Mouse (Mus musculus): ENCODE data around the gene Slc29a1. TPM values are rescaled to one million over a fixed set of nuclear protein-coding genes. Genes with fewer than 3 reads are reported as not detected.

Slc29a1 gene
- total RNA-seq, 1 experiment from 2014 or later = 70.6 TPM

- peak; percentile 41 to 42; a peak in 3 of 4 replicates for ATAC-seq (replicated peaks in 1 of 2; ENCODE audit: insufficient read depth in 1 of 2, low FRiP score in 2 of 2, low TSS enrichment in 1 of 2, low read depth in 1 of 2, poor library complexity in 2 of 2, severe bottlenecking in 2 of 2)
These were observed 4.3 kb downstream of the Slc29a1 start for GRCm38 (mm10) chr17:45594881-45595735.

DNA sequence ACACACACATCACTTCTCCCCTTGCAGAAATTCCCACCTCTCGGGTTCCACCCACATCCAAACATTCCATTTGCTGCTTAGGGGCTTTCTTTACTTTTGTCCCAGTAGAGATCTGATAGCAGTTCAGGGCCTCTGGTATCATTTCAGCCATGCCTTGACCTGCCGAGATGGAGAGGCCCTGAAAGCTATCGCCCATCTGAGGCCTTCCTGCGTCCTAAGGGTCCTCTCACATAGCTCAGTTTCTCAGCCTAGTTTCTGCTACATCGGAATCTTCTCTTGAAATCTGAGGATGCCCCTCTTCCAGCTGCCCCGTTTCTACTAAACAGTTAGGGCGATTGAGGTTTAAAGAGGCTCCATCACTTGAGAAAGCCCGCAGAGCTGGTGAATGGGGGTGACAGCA lies 5.2 kb downstream of the Slc29a1 start:
- no peak for ATAC-seq (replicated peaks in 1 of 2; ENCODE audit: insufficient read depth in 1 of 2, low FRiP score in 2 of 2, low TSS enrichment in 1 of 2, low read depth in 1 of 2, poor library complexity in 2 of 2, severe bottlenecking in 2 of 2)

- ATAC-seq (replicated peaks in 1 of 2; ENCODE audit: insufficient read depth in 1 of 2, low FRiP score in 2 of 2, low TSS enrichment in 1 of 2, low read depth in 1 of 2, poor library complexity in 2 of 2, severe bottlenecking in 2 of 2) = no peak
These were observed 5.9 kb downstream of the Slc29a1 start for GRCm38 (mm10) chr17:45593479-45593878.

DNA sequence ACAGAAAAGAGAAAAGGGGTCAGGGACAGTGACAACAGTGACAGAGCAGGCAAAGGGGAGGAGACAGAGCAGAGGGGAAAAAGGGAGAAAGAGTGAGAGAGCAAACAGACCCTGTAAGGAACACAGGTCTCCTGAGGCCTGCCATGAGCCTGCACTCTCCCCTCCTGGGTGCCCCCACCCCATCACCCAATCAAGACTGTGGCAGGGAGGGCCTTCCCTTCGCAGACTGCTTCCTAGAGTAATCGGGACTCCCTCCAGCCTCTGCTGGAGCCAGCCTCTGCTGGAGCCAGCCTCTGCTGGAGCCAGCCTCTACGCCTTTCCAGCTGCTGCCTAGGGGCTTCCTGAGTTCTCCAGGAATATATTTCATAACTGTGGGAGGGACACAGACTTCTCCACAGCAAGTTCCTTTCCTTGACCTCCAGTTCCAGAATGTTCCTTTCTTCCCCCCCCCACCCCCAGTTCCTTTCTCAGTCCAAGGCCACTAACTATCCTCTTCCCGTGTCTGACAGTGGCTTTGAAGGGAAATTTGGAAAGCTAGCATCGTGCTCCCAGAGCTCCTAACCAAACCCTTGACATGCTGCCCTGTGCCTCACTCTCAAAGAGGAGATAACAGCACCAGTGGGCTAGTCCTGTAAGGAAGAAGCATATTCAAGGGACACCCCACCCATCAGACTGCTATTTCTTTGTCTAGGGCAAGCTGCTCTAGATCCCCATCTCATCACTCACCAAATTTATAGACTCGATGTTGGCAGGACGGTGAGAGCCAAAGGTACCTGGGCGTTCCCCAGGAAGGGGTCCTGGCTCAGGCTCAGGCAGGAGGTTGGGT lies 6.6 kb downstream of the Slc29a1 start:
- no peak for ATAC-seq (replicated peaks in 1 of 2; ENCODE audit: insufficient read depth in 1 of 2, low FRiP score in 2 of 2, low TSS enrichment in 1 of 2, low read depth in 1 of 2, poor library complexity in 2 of 2, severe bottlenecking in 2 of 2)

DNA sequence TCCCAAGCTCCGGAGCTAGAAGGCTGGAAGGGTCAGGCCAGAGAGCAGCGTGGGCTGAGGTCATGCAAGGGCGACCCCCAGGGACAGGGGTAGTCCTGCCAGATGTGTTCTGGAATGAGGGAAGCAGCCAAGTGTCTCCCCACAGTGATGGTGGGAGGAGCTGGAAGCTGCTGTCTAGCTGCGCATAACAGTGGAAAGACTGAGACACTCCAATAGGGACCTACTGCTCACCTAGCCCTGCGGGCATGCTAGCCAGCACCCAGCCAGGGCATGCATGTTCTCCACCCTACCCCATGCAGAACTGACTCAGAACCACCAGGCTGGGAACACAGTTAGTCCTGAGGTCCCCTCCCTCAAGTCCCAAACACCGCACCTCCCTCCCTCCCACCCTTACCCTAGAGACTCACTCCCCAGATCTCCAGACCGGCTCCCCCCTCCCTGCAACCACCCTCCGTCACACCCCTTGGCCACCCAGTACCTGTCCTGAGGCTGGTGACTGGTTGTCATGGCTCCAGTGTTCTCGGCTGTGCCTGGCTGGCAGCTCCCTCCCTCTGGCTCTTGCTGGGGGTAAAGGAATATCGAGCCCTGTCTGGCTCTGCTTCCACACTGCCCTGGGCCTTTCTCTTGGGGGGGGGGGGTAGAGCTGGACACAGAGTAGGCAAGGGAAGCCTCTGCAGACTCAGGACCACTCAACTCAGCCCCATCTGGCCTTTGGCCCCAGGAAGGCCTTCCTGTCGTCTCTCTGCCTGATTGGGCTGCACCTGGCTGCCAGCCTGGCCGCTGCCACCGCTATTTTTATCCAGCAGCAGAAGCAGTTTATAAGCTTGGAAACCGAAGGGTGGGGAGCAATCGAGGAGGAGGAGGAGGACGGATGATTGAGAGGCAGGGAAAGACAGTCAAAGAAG lies 7.5 kb downstream of the Slc29a1 start:
- ATAC-seq (replicated peaks in 1 of 2; ENCODE audit: insufficient read depth in 1 of 2, low FRiP score in 2 of 2, low TSS enrichment in 1 of 2, low read depth in 1 of 2, poor library complexity in 2 of 2, severe bottlenecking in 2 of 2) = no peak

DNA sequence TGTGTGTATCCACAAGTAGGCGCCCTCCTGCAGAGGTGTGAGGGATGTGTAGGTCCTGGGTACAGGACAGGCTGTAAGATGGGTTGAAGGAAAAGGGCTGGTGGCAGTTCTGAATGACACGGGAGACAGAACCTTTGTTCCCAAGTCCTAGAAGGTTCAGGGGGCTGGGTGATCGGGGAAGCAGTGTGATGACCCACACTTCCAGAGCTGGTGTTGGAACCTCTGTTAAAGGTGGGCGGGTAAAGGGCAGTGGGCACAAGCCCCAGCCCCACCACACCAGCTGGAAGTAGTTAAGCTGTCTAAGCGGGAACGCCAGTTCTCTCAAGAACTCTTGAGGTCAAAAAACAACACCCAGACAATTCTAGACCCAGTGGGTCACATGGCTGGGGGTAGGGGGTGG lies 9.0 kb downstream of the Slc29a1 start:
- no peak for ATAC-seq (replicated peaks in 1 of 2; ENCODE audit: insufficient read depth in 1 of 2, low FRiP score in 2 of 2, low TSS enrichment in 1 of 2, low read depth in 1 of 2, poor library complexity in 2 of 2, severe bottlenecking in 2 of 2)

DNA sequence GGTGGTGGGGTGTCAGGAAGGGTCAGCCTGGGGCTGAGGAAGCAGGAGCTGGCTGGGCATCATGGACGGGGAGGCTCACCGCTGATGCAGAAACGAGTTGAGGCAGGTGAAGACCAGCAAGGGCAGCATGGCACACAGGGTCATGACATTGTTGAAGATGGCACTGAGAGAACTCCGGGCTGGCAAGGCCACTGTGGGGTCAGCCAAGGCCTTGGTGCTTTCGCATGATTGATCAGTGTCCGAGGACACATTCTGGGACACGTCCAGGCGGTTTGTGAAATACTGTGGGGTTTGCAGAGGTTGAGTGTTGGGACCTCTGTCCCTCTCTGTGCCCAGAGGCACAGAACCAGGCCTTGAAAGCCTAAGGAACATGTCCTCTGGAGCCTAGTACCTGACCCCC lies 9.6 kb downstream of the Slc29a1 start:
- ATAC-seq (replicated peaks in 1 of 2; ENCODE audit: insufficient read depth in 1 of 2, low FRiP score in 2 of 2, low TSS enrichment in 1 of 2, low read depth in 1 of 2, poor library complexity in 2 of 2, severe bottlenecking in 2 of 2) = no peak

DNA sequence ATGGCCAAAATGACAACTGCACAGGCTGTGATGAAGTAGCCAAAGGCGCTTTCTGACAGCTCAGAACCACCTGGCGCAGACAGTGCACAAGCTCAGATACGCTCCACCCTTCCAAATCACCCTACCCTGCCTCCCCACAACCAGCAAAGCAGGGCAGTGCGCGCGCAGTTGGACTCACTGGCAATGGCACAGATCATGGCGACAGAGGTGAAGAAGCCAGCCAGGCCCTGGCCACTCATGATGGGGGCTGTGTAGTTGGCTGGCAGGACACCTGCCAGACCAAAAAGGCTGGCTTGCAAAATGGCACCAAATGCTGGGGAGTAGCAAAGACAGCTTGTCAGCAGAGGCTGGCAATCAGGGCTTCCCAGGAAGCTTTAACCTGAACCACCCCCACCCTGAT lies 10.2 kb downstream of the Slc29a1 start:
- ATAC-seq (replicated peaks in 1 of 2; ENCODE audit: insufficient read depth in 1 of 2, low FRiP score in 2 of 2, low TSS enrichment in 1 of 2, low read depth in 1 of 2, poor library complexity in 2 of 2, severe bottlenecking in 2 of 2) = no peak

DNA sequence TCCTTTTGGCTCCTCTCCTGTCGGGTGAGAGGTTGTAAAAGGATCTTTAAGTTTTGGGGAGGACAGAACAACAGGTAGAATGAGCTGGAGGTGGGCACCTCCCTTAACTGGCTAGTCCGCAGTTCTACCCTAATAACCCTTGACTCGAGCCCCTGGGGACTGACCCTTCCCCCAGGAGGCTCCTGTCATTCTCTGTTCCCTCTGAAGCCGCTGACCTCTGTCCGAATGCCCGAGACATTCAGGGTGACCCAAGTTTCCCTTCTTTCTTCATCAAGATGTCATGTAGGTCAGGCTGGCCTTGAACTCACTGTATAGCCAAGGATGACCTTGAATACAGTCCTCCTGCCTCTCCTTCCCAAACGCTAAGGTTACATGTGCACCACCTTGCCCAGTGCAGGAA lies 11.0 kb downstream of the Slc29a1 start:
- ATAC-seq (replicated peaks in 1 of 2; ENCODE audit: insufficient read depth in 1 of 2, low FRiP score in 2 of 2, low TSS enrichment in 1 of 2, low read depth in 1 of 2, poor library complexity in 2 of 2, severe bottlenecking in 2 of 2) = no peak

GRCm38 (mm10) chr17:45586449-45586837 lies 13.0 kb downstream of the Slc29a1 start:
- no peak for ATAC-seq (replicated peaks in 1 of 2; ENCODE audit: insufficient read depth in 1 of 2, low FRiP score in 2 of 2, low TSS enrichment in 1 of 2, low read depth in 1 of 2, poor library complexity in 2 of 2, severe bottlenecking in 2 of 2)

GRCm38 (mm10) chr17:45585725-45586448 lies 13.5 kb downstream of the Slc29a1 start:
- ATAC-seq (replicated peaks in 1 of 2; ENCODE audit: insufficient read depth in 1 of 2, low FRiP score in 2 of 2, low TSS enrichment in 1 of 2, low read depth in 1 of 2, poor library complexity in 2 of 2, severe bottlenecking in 2 of 2) = no peak

- ATAC-seq (replicated peaks in 1 of 2; ENCODE audit: insufficient read depth in 1 of 2, low FRiP score in 2 of 2, low TSS enrichment in 1 of 2, low read depth in 1 of 2, poor library complexity in 2 of 2, severe bottlenecking in 2 of 2) = peak; percentile 46 to 55; a peak in 2 of 4 replicates
These were observed 14.3 kb downstream of the Slc29a1 start for GRCm38 (mm10) chr17:45584939-45585678.

DNA sequence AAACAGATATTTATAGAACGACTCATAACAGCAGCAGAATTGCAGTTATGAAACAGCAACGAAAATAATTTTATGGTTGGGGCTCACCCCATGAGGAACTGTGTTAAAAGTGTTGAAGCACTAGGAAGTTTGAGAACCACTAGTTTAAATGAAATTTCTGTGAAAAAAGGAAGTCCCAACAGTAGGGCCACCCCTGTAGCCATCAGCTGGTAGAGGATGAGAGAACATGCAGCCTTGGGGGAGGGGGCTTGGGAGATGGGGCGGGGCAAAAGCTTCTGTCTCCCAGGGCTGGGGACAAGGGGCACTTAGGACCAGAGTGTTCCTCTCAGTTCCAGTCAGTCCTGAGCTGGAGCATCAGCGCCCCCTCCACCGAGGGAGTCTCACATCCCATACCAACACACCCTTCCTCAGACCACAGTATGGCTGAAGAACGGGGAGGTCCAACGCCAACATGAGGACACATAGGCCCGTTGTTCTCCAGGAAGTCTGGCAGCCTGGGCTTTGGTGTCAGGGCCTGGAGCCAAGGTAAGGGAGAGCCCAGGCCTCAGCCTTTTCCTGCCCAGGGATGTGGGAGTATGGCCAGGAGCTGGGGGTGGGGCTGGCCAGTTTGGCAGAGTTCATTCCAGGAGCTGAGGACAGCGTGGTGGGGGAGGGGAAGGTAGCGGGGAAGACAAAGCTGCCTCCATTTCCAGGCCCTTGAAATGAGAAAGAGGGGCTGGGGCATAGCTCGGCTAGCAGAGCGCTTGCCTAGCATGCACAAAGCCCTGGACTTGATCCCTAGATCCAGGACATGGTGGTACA lies 15.1 kb downstream of the Slc29a1 start:
- peak; percentile 10 to 19; a peak in 2 of 4 replicates for ATAC-seq (replicated peaks in 1 of 2; ENCODE audit: insufficient read depth in 1 of 2, low FRiP score in 2 of 2, low TSS enrichment in 1 of 2, low read depth in 1 of 2, poor library complexity in 2 of 2, severe bottlenecking in 2 of 2)

DNA sequence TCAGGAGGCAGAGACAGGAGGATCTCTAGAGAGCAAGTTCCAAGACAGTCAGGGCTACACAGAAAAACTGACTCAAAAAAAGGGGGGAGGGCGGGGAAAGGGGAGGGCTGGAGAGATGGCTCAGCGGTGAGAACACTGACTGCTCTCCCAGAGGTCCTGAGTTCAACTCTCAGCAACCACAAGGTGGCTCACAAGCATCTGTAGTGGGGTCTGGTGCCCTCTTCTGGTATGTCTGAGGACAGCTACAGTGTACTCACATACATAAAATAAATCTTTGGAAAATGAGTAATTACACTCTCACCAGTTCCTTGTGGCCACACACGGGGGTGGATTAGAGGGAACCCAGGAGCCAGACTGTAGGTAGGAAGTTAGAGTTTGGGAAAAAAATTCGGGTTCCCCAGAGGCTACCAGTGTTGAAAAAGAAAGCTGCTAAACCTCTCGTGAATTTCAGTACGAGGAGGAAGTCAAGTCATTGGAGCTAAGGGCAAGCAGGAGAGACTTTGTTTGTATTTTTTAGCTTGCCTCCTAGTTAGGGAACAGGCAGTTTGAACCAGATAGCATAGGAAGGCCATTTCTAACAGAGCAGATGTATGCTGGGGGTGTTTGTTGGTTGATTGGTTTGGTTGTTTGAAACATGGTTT lies 16.6 kb downstream of the Slc29a1 start:
- no peak for ATAC-seq (replicated peaks in 1 of 2; ENCODE audit: insufficient read depth in 1 of 2, low FRiP score in 2 of 2, low TSS enrichment in 1 of 2, low read depth in 1 of 2, poor library complexity in 2 of 2, severe bottlenecking in 2 of 2)

- no peak for ATAC-seq (replicated peaks in 1 of 2; ENCODE audit: insufficient read depth in 1 of 2, low FRiP score in 2 of 2, low TSS enrichment in 1 of 2, low read depth in 1 of 2, poor library complexity in 2 of 2, severe bottlenecking in 2 of 2)
These were observed 17.2 kb downstream of the Slc29a1 start for GRCm38 (mm10) chr17:45582188-45582587.

Measured in hematopoietic stem cell, adult 5-6 weeks (primary cell).